Mouse (Mus musculus): ENCODE measurements at regions not wholly inside any gene's neighbourhood (a gene's known extent, or its start where the extent isn't known, plus 50 kb on each side); places are given as distances from the start of the nearest gene placed in this dataset.
A peak's percentile ranks its signal among the peaks of the same experiment; 100 is the strongest.

- no peak for DNase-seq (ENCODE audit: low read depth, low spot score)
These were observed 316.0 kb upstream of the Runx1 start for GRCm38 (mm10) chr16:93141967-93142366.

GRCm38 (mm10) chr16:93140535-93141110 lies 314.7 kb upstream of the Runx1 start:
- no peak for DNase-seq (ENCODE audit: low read depth, low spot score)

- peak; percentile 22 for DNase-seq (ENCODE audit: low read depth, low spot score)
These were observed 311.3 kb upstream of the Runx1 start for GRCm38 (mm10) chr16:93137249-93137648.

- no peak for DNase-seq (ENCODE audit: low read depth, low spot score)
These were observed 305.5 kb upstream of the Runx1 start for GRCm38 (mm10) chr16:93131404-93131803.

GRCm38 (mm10) chr16:93130622-93131021 lies 304.7 kb upstream of the Runx1 start:
- DNase-seq (ENCODE audit: low read depth, low spot score) = no peak

GRCm38 (mm10) chr16:93123707-93124106 lies 297.8 kb upstream of the Runx1 start:
- no peak for DNase-seq (ENCODE audit: low read depth, low spot score)

GRCm38 (mm10) chr16:93116111-93116969 lies 290.4 kb upstream of the Runx1 start:
- DNase-seq (ENCODE audit: low read depth, low spot score) = no peak

- no peak for DNase-seq (ENCODE audit: low read depth, low spot score)
These were observed 285.0 kb upstream of the Runx1 start for GRCm38 (mm10) chr16:93110912-93111311.

GRCm38 (mm10) chr16:93110451-93110850 lies 284.5 kb upstream of the Runx1 start:
- DNase-seq (ENCODE audit: low read depth, low spot score) = no peak

GRCm38 (mm10) chr16:93109683-93110407 lies 283.9 kb upstream of the Runx1 start:
- no peak for DNase-seq (ENCODE audit: low read depth, low spot score)

- no peak for DNase-seq (ENCODE audit: low read depth, low spot score)
These were observed 281.5 kb upstream of the Runx1 start for GRCm38 (mm10) chr16:93107524-93107845.

GRCm38 (mm10) chr16:93106811-93107523 lies 281.0 kb upstream of the Runx1 start:
- DNase-seq (ENCODE audit: low read depth, low spot score) = no peak

GRCm38 (mm10) chr16:93102174-93102573 lies 276.2 kb upstream of the Runx1 start:
- no peak for DNase-seq (ENCODE audit: low read depth, low spot score)

- DNase-seq (ENCODE audit: low read depth, low spot score) = no peak
These were observed 272.1 kb upstream of the Runx1 start for GRCm38 (mm10) chr16:93098057-93098456.

- no peak for DNase-seq (ENCODE audit: low read depth, low spot score)
These were observed 270.2 kb upstream of the Runx1 start for GRCm38 (mm10) chr16:93096175-93096574.

GRCm38 (mm10) chr16:93092796-93093195 lies 266.8 kb upstream of the Runx1 start:
- DNase-seq (ENCODE audit: low read depth, low spot score) = no peak

- DNase-seq (ENCODE audit: low read depth, low spot score) = no peak
These were observed 259.4 kb upstream of the Runx1 start for GRCm38 (mm10) chr16:93085227-93085883.

GRCm38 (mm10) chr16:93083756-93084155 lies 257.8 kb upstream of the Runx1 start:
- no peak for DNase-seq (ENCODE audit: low read depth, low spot score)

GRCm38 (mm10) chr16:93083142-93083541 lies 257.2 kb upstream of the Runx1 start:
- no peak for DNase-seq (ENCODE audit: low read depth, low spot score)

GRCm38 (mm10) chr16:93081533-93081932 lies 255.6 kb upstream of the Runx1 start:
- DNase-seq (ENCODE audit: low read depth, low spot score) = no peak

- peak; percentile 8 for DNase-seq (ENCODE audit: low read depth, low spot score)
These were observed 253.9 kb upstream of the Runx1 start for GRCm38 (mm10) chr16:93079660-93080390.
